Mouse (Mus musculus) granulocyte monocyte progenitor cell, adult 5-6 weeks (primary cell): ENCODE measurements around the gene Unc5c. TPM values are rescaled to one million over a fixed set of nuclear protein-coding genes. Genes with fewer than 3 reads are reported as not detected.
A peak's percentile ranks its signal among the peaks of the same experiment; 100 is the strongest.

Experiments
- ATAC-seq: replicated peaks from 2 replicates; pipeline ENCODE4 v1.8.0; 2016; ENCODE audit warnings: mild to moderate bottlenecking, moderate TSS enrichment, inconsistent platforms; ENCODE audit not compliant: poor library complexity, severe bottlenecking
- total RNA-seq, 2 experiments: library from RNA; stranded (forward) in 1 of 2; stranded (reverse) in 1 of 2; fragments of 200-712, 200-1000 nt in 1 of 2; fragments of >200 nt in 1 of 2; fragmentation: Nextera tagmentation in 1 of 2; gene quantifications; 2 replicates each; pipeline ENCODE4 v1.2.3; 2014 to 2017

The Unc5c gene
- not detected in 2 replicates for total RNA-seq (2014; fragmentation: Nextera tagmentation)
- 0.04 TPM in 1 of 2 replicates, not detected in the other for total RNA-seq (2017)

DNA sequence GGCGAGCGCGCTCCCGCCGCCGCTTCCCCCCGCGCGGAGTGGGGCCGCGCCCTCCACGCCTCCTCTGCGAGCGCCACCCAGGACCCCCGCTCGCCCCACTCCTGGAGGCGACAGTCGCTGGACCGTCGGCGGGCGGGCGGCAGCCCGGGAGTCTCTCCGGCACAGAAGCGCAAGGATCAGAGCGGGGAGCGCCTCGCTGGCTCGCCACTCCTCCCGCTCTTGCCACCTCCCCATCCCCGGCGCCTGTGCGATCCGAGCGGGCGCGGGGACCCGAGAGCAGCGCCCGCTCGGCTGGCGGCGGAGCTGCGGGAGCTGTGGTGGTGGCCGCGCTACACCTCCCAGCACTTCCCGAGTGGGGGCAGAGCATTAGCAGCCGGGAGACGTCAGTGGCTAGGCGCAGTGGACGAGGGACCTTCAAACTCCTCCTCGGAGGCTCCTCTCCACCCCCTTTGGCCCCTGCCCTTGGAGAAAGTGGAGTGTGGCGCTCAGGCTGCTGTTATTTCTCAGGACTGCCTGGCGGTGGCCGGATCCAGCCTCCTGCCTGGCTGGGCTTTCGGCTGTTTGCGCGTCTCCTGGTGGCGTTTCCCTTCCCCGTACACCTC, at the start of gene Unc5c:
TSS of gene Unc5c (plus strand) at position 113 of the 602 bp plus-strand sequence.
- peak; percentile 70 for ATAC-seq

DNA sequence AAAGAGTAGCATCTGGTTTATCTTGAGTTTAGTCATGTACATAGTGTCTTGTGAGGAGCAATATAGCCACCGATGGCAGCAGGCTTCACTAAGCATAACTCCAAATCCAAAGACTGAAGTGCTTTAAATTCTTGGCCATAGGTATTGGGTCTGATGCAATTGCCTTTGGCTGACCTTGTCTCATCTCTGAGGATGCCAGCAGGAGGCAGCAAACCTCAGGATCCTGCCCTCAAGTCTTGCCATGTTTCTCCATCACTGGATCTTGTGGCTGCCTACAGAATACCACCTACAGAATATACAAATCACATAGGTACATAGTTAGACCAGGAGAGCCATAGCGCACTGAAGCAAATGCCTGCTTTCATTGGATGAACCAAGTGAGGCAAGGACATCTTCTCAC, 7.5 kb upstream of the Unc5c start:
- ATAC-seq, result peak; percentile 74

DNA sequence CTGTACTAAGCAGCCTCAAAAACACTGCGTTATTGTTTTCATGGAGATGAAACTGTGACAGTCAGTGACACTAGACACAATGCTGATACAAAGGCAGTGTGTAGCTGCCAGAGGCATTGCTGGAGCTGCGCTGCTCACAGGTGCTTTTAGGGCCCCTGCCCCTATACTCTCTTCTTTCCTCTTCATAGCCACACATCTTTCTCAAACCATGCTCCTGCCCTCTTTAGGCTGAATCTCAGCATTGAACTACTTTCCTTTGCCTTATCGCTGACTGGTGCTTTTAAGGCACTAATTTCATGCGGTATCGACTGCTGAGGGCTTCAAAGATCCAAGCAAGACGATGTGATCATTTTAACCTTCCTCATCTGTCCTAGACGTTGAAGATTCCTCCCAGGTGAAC, 2.5 kb upstream of the Unc5c start:
- no peak for ATAC-seq

DNA sequence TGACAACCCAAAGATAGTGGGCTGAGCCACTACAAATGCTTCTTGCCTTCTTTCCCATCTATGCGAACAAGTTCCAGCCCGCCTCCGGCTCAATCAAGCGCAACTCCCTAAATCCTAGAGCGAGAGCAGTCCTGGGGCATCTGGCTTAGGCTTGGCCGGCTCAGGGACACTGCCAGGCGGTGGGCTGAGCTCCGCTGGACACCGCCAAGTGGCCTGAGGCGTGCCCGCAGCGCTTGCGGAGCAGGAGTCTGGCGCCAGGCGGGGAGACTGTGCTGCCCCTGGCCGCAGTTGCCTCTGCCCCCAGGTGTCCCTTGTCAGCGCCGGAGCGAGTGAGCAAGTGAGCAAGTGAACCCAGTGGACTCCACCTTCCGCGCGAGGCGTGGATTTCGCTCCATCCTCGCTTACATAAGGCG, 319 bp upstream of the Unc5c start:
- ATAC-seq, result peak; percentile 38

DNA sequence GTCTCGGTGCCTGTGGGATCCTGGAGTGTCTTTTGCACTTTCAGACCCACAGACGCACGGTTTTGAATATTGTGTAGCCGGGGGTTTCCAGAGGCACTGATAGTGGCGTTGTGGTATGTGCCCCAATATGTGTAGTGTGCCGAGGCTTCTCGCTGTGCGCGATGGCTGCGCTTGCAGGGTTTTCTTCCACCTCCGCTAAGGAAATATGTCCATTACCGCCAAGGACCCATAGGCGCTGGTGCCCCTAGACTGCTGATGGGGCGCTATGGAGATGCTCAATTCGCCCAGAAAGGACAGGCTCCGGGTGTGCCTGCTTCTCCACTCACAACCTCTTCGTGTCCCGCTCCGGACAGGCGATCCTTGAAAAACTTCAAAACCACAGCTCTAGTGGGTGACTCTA, 1.0 kb downstream of the Unc5c start:
- peak; percentile 45 for ATAC-seq

DNA sequence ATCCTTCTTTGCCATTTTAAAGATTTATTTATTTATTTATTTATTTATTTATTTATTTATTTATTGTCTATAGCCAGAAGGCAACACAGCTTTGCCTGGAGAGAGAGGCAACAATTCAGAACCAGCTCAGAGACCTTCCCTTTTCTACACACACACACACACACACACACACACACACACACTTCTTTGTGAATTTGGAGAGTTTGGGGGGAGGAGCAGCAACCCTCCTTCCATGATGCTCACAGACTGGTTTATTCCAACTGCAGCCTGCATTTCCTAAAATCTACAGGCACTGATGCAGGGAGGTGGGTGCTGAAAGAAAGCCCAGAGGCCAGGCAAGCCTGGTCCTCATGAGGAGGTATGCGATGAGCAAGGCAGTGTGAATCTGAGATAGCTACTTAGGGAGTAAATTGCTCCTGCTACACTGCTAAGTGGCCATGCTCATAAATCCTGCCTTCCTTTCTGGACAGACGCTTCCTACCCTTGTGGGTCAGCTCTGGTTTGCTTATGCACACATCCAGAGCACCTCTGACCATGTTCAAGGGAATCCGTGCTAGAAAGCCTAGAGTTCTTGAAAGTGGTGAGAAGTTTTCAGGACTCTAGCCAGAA, 1.8 kb downstream of the Unc5c start:
- ATAC-seq, result no peak

DNA sequence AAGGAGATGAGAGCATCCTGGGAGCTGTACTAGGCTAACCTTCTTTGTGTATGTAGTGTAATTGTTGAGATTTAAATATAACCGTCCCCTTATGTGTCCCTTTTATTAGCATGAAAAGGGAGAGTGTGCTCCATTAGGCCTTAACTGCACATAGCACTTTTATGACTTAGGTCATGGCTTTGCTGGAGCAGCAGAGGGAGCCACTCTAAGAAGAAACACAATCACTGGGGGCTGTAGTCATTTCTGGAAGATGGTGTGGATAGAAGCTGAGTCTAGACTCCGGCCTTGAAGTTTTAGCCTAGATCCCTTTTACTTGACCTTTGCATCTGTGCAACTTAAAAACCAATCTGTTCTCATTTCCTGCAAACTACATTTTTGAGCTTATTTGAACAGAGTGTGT, 4.3 kb downstream of the Unc5c start:
- no peak for ATAC-seq

DNA sequence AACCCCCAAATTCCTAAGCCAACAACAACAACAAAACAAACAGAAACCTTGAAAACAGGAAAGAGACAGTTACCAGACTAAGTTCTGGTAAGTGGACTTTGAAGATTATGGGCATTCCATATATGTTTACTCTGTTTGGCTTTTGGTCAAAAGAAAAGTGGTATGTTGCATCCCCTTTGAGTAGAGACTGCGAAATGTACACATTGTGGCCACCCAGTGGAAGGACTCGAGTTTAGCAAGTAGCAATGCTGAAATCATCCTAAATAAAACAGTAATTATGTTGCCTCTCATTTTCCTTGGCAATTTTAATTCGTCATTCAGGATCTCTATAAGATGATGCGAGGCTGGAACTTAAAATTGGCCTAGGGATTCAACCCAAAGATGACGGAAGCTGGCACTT, 8.2 kb downstream of the Unc5c start:
- no peak for ATAC-seq

DNA sequence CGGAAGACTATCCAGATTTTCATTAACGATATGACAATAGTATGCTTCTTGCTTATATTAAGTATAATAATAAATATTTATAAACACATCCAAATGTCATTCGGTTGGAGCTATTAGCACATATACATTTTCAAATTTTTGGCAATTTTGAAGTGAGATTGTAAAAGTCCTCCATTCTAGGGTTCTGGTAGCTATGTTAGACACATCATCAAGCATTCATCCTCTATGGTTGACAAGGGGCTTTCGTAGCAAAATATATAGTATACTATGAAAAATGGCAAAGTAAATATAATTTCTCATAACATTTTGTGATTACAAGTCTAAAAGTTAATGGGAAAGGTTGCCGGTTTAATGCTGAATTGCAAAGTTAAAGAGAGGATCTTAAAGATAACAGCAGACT, 10.4 kb downstream of the Unc5c start:
- ATAC-seq, result no peak

DNA sequence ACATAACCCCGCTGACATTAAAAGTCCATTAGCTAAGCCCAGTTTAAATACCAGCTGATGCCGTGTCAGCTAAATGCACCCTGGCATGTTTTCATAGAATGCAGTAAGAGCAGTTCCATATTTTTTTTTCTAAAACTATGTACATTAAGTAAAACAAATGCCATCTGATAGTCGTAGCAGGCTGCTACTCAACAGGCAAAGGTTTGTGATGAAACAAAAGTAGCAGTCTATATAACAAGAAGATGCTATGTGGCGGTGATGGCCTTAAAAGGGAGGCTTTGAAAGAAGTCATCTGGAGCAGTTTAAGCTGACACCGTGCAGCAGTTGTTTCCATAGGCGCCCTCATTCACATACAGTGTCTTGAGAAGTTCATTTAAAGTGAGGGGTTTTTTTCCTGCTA, 10.9 kb downstream of the Unc5c start:
- no peak for ATAC-seq

DNA sequence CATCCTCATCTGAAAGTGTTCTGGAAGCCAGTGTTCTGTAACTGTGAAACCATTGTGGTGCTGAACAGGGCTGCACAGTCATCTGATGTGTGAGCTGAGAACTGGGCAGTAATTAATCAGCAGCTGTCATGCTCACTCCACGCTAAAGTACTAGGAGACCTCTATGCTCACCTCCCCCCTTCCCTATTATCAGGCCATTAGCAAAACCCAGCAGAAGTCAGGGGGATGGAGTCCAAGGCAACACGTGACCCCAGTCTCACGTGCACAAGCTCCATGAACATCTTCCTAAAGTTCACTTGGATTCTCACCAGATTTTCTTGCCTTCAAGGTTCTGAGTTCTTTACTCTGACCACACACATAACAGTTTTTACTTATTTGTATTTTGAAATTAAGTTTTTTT, 11.7 kb downstream of the Unc5c start:
- ATAC-seq, result no peak

DNA sequence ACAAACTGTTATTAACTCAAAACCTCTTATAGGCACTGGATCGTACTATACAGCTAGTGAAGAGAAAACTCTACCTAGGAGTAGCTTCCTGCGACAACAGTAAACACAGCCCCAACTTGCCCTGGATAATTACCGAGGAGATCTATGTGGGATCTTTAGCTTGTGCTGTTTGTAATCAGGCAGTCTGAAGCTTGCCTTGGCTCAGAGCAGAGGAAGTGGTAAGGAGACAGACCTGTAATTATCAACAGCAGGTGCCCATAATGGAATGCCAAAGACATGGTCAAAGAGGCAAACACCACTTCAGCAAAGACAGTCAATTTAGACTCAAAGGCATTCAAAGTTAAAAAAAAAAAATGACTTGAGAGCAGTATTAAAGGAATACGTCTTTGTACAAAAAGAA, 17.4 kb downstream of the Unc5c start:
- ATAC-seq, result no peak

DNA sequence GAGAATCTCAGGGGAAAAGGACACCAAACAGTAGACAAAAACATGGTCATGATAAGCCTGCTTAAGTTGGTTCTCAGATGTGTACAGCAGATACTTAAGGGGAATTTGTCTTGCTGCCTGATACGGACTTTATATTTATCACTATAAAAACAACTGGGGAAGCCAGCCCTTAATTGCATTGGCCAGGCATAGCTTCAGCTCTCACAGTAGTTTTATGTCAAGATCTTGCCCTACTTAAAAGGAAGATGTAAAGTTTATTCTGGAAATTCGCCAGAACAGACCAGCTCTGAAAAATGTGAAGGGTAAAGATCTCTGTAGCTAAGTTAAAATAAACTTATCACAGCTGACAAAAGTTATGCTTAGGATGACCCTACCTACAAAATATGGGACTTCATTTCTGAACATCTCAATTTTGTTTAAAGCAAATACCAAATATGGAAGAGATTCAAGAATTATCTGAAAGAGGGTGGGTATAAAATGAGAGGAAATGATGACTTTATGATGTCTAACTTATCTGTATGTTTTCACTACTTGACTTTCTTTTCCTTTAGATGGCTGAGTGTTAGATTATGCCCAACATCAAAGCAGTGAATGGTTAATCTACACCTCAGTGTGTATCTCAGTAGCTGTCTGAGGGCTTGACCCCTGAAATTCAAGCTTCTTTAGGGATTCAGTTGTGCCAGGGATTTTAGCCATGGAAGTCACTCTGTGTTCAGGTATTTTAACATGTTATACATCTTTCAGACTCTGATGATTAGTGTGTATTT, 18.8 kb downstream of the Unc5c start:
- ATAC-seq, result no peak

DNA sequence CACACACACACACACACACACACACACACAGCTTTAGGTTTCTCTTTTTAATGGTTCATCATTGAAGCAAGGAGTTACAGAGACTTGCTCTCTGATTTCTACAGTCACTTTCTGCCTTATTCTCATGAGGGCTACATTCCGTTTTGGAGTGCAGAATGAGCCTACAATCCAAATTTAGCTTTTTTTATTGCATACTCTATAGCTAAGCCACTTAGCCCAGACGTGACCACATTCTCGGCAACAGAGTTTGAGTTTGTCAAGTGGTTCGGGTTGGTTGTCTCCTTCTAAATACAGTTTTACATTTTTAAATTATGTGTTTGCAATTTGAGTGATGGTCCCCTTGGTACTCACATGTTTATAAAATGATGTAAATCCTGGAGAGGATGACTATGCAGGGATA, 20.2 kb downstream of the Unc5c start:
- no peak for ATAC-seq

DNA sequence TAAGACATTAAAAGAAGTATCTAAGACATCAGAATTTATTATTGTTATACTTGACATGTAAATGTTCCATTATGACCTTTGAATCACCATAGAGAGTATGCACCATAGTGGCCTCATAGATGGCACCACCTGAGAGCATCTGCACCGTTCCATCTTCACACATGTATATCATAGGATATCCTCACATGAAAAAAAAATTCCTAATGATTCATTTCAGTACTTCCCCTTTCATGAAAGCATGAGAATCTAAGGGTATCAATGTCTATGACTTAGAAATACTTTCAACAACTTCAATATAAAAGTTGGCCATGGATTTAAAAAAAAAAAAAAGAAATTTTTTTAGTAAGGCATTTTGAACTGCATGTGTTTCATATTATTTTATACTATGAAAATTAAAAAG, 25.6 kb downstream of the Unc5c start:
- no peak for ATAC-seq

DNA sequence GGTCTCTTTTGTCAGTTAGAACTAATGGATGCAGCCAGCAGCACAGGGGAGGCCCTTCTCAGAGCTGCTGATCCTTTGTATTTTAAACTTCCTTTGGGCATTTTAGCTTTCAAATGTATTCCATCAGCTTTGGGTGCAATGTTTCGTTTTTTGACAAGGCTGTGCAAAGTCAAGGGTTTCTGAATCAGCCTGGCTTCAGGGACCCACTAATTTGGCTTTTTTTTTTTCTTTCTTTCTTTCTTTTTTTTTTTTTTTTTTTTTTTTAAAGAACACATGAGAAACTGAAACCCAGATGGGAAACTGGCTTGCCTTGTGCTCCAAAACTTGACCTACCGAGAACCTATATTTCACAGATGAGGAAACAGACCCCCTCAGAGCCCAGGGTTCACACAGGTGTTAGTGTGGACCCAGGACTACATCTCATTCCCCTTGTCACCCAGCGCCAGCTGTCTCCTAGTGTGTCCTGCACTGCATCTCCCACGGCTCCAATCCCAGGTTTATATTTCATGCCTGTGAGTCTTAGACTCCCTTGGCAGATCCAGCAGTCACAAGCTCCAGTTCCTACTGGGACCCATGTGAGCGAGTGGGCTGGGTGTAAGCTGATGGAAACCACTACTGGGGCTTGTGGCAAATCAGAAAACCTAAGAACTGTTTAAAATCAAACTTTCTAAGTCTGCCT, 26.4 kb downstream of the Unc5c start:
- ATAC-seq, result peak; percentile 50

DNA sequence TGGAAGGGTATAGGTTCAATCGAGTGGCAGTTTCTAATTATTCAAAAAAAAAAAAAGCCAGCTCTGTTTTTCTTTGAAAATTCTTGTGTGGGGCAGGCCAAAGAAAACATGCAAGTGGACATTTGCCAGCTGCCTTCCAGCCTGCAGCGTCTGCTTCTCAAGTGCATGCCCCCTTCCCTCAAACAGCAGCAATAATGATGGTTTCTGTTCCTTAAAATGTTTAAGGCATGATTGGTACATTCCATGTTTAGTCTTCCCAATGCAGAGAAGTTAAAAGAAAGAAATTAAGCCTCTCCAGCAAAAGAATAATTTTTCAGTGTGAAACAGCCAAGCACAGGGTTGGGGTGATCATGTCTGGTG, 26.9 kb downstream of the Unc5c start:
- ATAC-seq, result peak; percentile 91

DNA sequence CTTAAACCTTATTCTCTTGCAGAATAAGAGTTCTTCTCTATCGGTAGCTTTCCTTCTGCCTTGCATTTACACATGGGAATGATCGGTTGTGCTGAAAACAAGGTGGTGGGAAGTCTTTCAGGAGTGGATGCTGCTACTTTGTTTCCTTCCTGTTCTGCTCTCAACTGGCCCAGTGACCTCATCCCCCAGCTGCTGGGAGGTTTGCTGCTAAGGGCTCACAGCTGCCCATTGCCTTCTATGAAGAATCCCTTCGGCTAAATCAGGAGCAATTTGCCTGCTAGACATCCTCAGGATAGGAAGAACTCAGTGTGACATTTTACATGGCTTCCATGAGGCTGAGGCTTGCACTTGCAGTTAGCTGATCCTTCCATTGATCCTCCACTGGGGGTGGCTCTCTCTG, 28.0 kb downstream of the Unc5c start:
- peak; percentile 36 for ATAC-seq

DNA sequence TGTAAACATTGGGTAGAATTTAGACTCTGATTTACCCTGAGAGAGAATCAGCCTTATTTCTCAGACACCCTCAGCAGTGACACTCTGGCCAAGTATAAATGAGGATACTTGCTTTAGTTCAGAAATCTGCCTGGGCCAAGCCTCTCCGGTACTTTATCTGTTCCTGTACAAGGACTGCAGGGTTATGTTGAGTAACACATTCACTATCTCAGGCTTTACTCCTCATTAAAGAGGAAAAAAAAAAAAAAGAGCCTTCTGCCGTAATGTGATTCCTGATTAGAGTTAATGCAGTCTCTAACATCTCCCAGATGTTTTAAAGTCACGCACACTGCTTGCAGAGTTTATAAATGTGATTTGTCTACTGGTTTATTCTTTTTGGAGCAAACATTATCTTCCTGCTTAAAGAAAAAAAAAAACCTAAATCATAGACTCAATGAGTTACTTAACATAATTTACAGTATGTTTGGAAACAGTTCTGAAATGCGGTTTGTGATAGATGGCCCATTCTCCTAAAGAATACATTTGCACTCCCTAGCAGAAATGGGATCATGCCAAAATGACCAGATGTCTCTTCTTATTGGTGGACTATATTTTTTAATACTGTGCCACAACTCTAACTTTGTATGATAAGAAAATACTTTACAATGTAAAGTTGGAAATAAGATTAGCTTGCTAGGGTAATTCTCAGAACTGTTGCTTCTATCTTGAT, 33.5 kb downstream of the Unc5c start:
- no peak for ATAC-seq

DNA sequence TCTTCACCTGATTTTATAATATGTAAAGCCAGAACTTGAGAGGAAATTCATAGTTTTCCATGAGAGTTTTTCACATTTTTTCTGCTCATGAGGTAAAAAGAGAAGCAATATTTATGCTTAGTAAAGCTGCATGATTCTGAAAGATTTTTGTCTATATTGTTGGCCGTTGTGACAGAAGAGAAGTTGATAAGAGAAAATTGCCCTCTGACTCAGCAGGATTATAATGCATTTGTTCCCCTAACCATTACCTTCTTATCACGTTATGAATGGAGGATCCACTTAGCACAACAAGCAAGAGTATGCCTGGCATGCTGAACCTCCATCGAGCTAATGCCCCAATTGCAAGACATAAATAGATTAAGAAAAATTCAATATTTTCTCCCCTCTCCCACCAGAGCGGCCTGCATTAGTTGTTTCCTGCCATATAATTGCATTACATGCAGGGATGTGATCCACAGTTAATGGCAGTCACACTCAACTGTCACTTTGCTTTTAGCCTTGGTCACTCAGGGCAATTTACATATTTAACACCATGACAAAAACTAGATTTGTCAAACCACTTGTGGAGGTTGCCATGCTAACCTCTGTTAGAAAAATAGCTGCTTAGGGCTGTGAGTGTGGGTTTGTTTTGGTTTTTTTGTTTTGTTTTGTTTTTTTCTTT, 37.0 kb downstream of the Unc5c start:
- ATAC-seq, result no peak
